Mouse (Mus musculus) heart, postnatal 0 days (tissue): ENCODE results near the gene Plcz1. TPM values are rescaled to one million over a fixed set of nuclear protein-coding genes. Genes with fewer than 3 reads are reported as not detected.

Source experiments
- ATAC-seq: fragments of 200-750 bp; cut with Nextera tagmentation; 2 replicates; pipeline ENCODE4 v1.8.0; 2017; ENCODE audit warnings: low read depth, moderate number of reproducible peaks, moderate library complexity; ENCODE audit not compliant: insufficient read depth
- DNase-seq: peaks from one replicate; pipeline ENCODE4 v3.0.0-alpha.2; 2016; ENCODE audit warnings: low spot score
- H3K27ac ChIP-seq: fragments of 300-500 bp; sonication (generic); 2 replicates; pipeline ENCODE4 v1.5.1; 2014; ENCODE audit warnings: low read depth, mild to moderate bottlenecking
- H3K27me3 ChIP-seq: fragments of 300-500 bp; sonication (generic); 2 replicates; pipeline ENCODE4 v1.6.1; 2014; ENCODE audit warnings: low read length, mixed read lengths; ENCODE audit not compliant: control insufficient read depth, insufficient read depth
- H3K36me3 ChIP-seq: fragments of 300-500 bp; sonication (generic); replicated peaks from 2 replicates; pipeline ENCODE4 v1.6.1; 2014; ENCODE audit warnings: low read length, mixed read lengths; ENCODE audit not compliant: control insufficient read depth, insufficient read depth
- H3K4me1 ChIP-seq: fragments of 300-500 bp; sonication (generic); 2 replicates; pipeline ENCODE4 v1.6.1; 2014; ENCODE audit warnings: antibody characterized with exemption; ENCODE audit not compliant: control insufficient read depth, insufficient read depth
- H3K4me2 ChIP-seq: fragments of 300-500 bp; sonication (generic); 2 replicates; pipeline ENCODE4 v1.6.1; 2014; ENCODE audit warnings: low read depth, mild to moderate bottlenecking, low read length, moderate library complexity
- H3K4me3 ChIP-seq: fragments of 300-500 bp; sonication (generic); 2 replicates; pipeline ENCODE4 v1.5.1; 2014; ENCODE audit warnings: low read depth, low read length
- H3K9ac ChIP-seq: fragments of 300-500 bp; sonication (generic); replicated peaks from 2 replicates; pipeline ENCODE4 v1.6.1; 2014; ENCODE audit warnings: low read depth, low read length, mixed read lengths
- H3K9me3 ChIP-seq: fragments of 300-500 bp; sonication (generic); replicated peaks from 2 replicates; pipeline ENCODE4 v1.6.1; 2016; ENCODE audit warnings: low read length; ENCODE audit not compliant: control insufficient read depth
- CTCF ChIP-seq: IDR thresholded peaks from 2 replicates; pipeline ENCODE4 v1.5.1; 2016; ENCODE audit warnings: antibody characterized with exemption, control low read depth, low read depth
- EP300 ChIP-seq: IDR thresholded peaks from 2 replicates; pipeline ENCODE4 v1.6.1; 2016; ENCODE audit warnings: antibody characterized with exemption, low read depth
- WGBS: fragments of 180-500 bp; shearing (Covaris S2); extraction: QIAGEN DNeasy Blood & Tissue Kit; methylation state at CpG from one replicate; pipeline ENCODE4 v1.1.7; 2014; 5-methylcytosine and 5-hydroxymethylcytosine counted together
- polyA plus RNA-seq: library from polyadenylated mRNA; unstranded; fragments of >200 nt; fragmentation: Nextera tagmentation; extraction: Ambion mirVana; gene quantifications from 2 replicates; pipeline ENCODE4 v1.2.1, GENCODE M21; 2015
- total RNA-seq: library from RNA; depleted of rRNA; stranded (reverse); fragments of >200 nt; gene quantifications from 2 replicates; pipeline ENCODE4 v1.2.3, GENCODE M21; 2014; ENCODE audit warnings: low replicate concordance; rRNA removed

The Plcz1 gene
- total and polyA plus RNA-seq, 2 experiments from 2014 or later: not detected

DNA sequence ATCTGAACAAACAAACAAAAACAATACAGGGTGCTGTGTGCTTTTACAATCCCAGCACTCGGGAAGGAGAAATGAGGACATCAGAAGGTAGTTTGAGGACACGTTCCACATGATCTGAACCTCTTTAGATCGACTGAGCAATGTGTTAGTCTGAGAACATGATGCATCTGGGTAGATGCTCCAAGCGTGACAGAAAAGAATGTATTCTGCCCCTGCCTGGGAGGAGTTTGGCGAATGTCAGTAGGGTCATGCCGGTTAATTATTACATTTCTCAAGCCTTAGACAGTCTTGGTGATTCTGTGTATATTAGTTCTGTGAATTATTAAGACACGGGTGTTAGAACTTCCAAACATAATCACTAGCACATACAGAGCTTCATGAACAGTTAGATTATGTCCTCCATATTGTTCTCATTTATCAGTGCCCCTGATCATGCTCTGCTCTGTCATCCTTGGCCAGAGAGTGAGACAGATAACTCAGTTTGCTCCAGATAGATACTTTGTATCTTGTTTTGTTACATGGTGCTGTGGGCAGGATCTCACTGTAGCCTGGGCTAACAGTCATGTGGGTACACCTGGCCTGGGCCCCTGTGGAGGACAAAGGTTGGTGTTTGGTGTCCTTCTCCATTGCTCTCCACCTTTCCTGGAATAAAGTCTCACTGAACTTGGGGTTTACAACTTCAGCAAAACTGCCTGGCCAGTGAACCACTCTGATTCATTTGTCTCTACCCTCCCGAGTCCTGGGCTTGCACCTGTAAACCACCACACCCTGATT lies 94.0 kb downstream of the Plcz1 start:
- H3K4me3 ChIP-seq: no peak overlapping the region
- WGBS: 72% methylated on average over 8 of the region's 8 CpGs
- no peaks in the 10 kb centered on the region for H3K27me3 ChIP-seq
- no peak overlapping the region for H3K4me2 ChIP-seq
- DNase-seq (no peak), ATAC-seq (no peak)
- H3K36me3 ChIP-seq: no peaks in the 10 kb centered on the region
- no peak overlapping the region for H3K9ac ChIP-seq
- H3K4me1 ChIP-seq: no peaks in the 10 kb centered on the region
- no peaks in the 10 kb centered on the region for H3K9me3 ChIP-seq
- TF ChIP-seq EP300 (no peak), CTCF (no peak)
- no peak overlapping the region for H3K27ac ChIP-seq

Other genes starting within 250 kb of the Plcz1 start
- not detected in 2 replicates for gene Capza3, start 205 bp downstream of the Plcz1 start, total RNA-seq
- gene Capza3, start 205 bp downstream of the Plcz1 start, polyA plus RNA-seq: not detected in 2 replicates